Mouse (Mus musculus): Measurements from ENCODE around the gene Ostm1. TPM values are rescaled to one million over a fixed set of nuclear protein-coding genes. Genes with fewer than 3 reads are reported as not detected.

Gene Ostm1
- 28.1 TPM for total RNA-seq (2023)

GRCm38 (mm10) chr10:42583157-42583872 is at the start of gene Ostm1, which contains the start of gene Nr2e1:
Gene Ostm1 (plus strand): TSS chr10:42583822.
Gene Nr2e1 (minus strand): TSS chr10:42583632.

Other genes with a start within 250 kb of the Ostm1 start
- 6.0 TPM for gene Afg1l, start 105.3 kb upstream of the Ostm1 start, total RNA-seq (2023)
- gene Snx3, start 81.8 kb upstream of the Ostm1 start, total RNA-seq (2023): 108 TPM
- not detected for gene Nr2e1, start 190 bp upstream of the Ostm1 start, total RNA-seq (2023)
- gene Sec63, start 177.7 kb downstream of the Ostm1 start, total RNA-seq (2023): 66.1 TPM